Comparison of ENCODE assay signal across 11 mouse cellular contexts in genomic region chr6:34865711-34866593, GRCm38 (mm10). TPM values are rescaled to one million over a fixed set of nuclear protein-coding genes. Genes with fewer than 3 reads are reported as not detected.
DNase-seq lines count a peak whose midpoint lies in the region; ATAC-seq and TF ChIP-seq lines count a peak whose summit lies in the region.
"Had no signal": no experiment of that assay in that cellular context is flagged by ENCODE, and none has a peak within 500 bp of the region (broad histone marks: within the 10 kb centered on the region; RNA-seq: fewer than 3 reads in every experiment).

No protein-coding gene starts in this region.

- TF ChIP-seq CTCF in C2C12 (IDR thresholded peaks at IDR 0.05; ENCODE audit: control insufficient read depth, insufficient read depth, insufficient read length), result no peak
- no peak for TF ChIP-seq CTCF in lung, embryonic 14.5 days (IDR thresholded peaks at IDR 0.05; ENCODE audit: low read depth)

- H3K36me3 ChIP-seq in C2C12 (ENCODE audit: control insufficient read depth, insufficient read depth), result no peaks in the 10 kb centered on the region
- H3K36me3 ChIP-seq in embryonic facial prominence, embryonic 11.5 days (replicated peaks; ENCODE audit: control insufficient read depth, insufficient read depth, low read depth, low read length), result no peaks in the 10 kb centered on the region
- H3K36me3 ChIP-seq in lung, embryonic 14.5 days (ENCODE audit: insufficient read depth), result no peaks in the 10 kb centered on the region
- H3K36me3 ChIP-seq in forebrain, embryonic 13.5 days (ENCODE audit: poor library complexity, severe bottlenecking), result no peaks in the 10 kb centered on the region
- H3K36me3 ChIP-seq: hindbrain, embryonic 15.5 days; neural tube, embryonic 13.5 days had no signal

- H3K79me3 ChIP-seq in C2C12 (ENCODE audit: low read depth), result no peaks in the 10 kb centered on the region

- H3K9me3 ChIP-seq in embryonic facial prominence, embryonic 11.5 days (replicated peaks; ENCODE audit: control insufficient read depth, low read length), result no peaks in the 10 kb centered on the region
- no peaks in the 10 kb centered on the region for H3K9me3 ChIP-seq in lung, embryonic 14.5 days (ENCODE audit: low read depth, low read length)
- H3K9me3 ChIP-seq in forebrain, embryonic 13.5 days (replicated peaks), result no peaks in the 10 kb centered on the region
- H3K9me3 ChIP-seq: hindbrain, embryonic 15.5 days; neural tube, embryonic 13.5 days had no signal

- peak overlapping the region; percentile 46 for H3ac ChIP-seq in C2C12 (ENCODE audit: control insufficient read depth, insufficient read length, low read depth)

- no peaks in the 10 kb centered on the region for H3K79me2 ChIP-seq in C2C12 (ENCODE audit: control insufficient read depth, insufficient read depth)

- H3K4me2 ChIP-seq in embryonic facial prominence, embryonic 11.5 days (ENCODE audit: low read depth, low read length), result no peak overlapping the region
- H3K4me2 ChIP-seq in lung, embryonic 14.5 days, result no peak overlapping the region
- H3K4me2 ChIP-seq in forebrain, embryonic 13.5 days, result no peak overlapping the region
- H3K4me2 ChIP-seq: hindbrain, embryonic 15.5 days; neural tube, embryonic 13.5 days had no signal

- WGBS in embryonic facial prominence, embryonic 11.5 days, result 59% methylated on average over 7 of the region's 7 CpGs
- WGBS in lung, embryonic 14.5 days, result 39% methylated on average over 7 of the region's 7 CpGs
- 74% methylated on average over 7 of the region's 7 CpGs for WGBS in forebrain, embryonic 13.5 days

- ATAC-seq in embryonic facial prominence, embryonic 11.5 days (replicated peaks; ENCODE audit: insufficient number of reproducible peaks, low FRiP score, low TSS enrichment, low read depth), result 0 out of 2 replicates have a peak, but pooled peaks have one; percentile 31
- ATAC-seq in lung, embryonic 14.5 days (ENCODE audit: insufficient read depth), result peak; percentile 71
- ATAC-seq in forebrain, embryonic 13.5 days, result no peak

- H3K27ac ChIP-seq in embryonic facial prominence, embryonic 11.5 days (replicated peaks; ENCODE audit: low read depth, low read length), result no peak overlapping the region
- H3K27ac ChIP-seq in lung, embryonic 14.5 days (ENCODE audit: low read depth), result peak overlapping the region; percentile 66
- no peak overlapping the region for H3K27ac ChIP-seq in forebrain, embryonic 13.5 days
- H3K27ac ChIP-seq: hindbrain, embryonic 15.5 days; neural tube, embryonic 13.5 days had no signal

- no peak for DNase-seq in embryonic facial prominence, embryonic 11.5 days (ENCODE audit: low spot score)
- DNase-seq in kidney, adult 18-20 months, result peak; percentile 58
- peak; percentile 62 for DNase-seq in lung, embryonic 14.5 days
- no peak for DNase-seq in layer of hippocampus, adult 18-20 months (ENCODE audit: low spot score in 2 of 2)
- no peak for DNase-seq in retina, embryonic 14.5 days (ENCODE audit: low spot score)
- DNase-seq in MN1 (ENCODE audit: low spot score), result no peak

- H3K4me1 ChIP-seq in embryonic facial prominence, embryonic 11.5 days (ENCODE audit: control insufficient read depth, insufficient read depth, low read length), result no peaks in the 10 kb centered on the region
- peaks cover 31% of the 10 kb centered on the region for H3K4me1 ChIP-seq in lung, embryonic 14.5 days (ENCODE audit: insufficient read depth)
- H3K4me1 ChIP-seq in forebrain, embryonic 13.5 days, result no peaks in the 10 kb centered on the region
- H3K4me1 ChIP-seq: neural tube, embryonic 13.5 days had no signal

- no peak overlapping the region for H3K4me3 ChIP-seq in C2C12 (ENCODE audit: insufficient read depth, poor library complexity, severe bottlenecking)
- H3K4me3 ChIP-seq in embryonic facial prominence, embryonic 11.5 days (ENCODE audit: low read depth, low read length), result no peak overlapping the region
- H3K4me3 ChIP-seq in lung, embryonic 14.5 days (ENCODE audit: low read depth, low read length), result no peak overlapping the region
- no peak overlapping the region for H3K4me3 ChIP-seq in forebrain, embryonic 13.5 days
- H3K4me3 ChIP-seq: hindbrain, embryonic 15.5 days; neural tube, embryonic 13.5 days had no signal

- no peaks in the 10 kb centered on the region for H3K27me3 ChIP-seq in C2C12 (ENCODE audit: control insufficient read depth, insufficient read depth, insufficient read length)
- no peaks in the 10 kb centered on the region for H3K27me3 ChIP-seq in embryonic facial prominence, embryonic 11.5 days (ENCODE audit: control insufficient read depth, insufficient read depth, low read length)
- no peaks in the 10 kb centered on the region for H3K27me3 ChIP-seq in lung, embryonic 14.5 days (ENCODE audit: insufficient read depth, low read length)
- no peaks in the 10 kb centered on the region for H3K27me3 ChIP-seq in forebrain, embryonic 13.5 days
- H3K27me3 ChIP-seq: hindbrain, embryonic 15.5 days; neural tube, embryonic 13.5 days had no signal

- H3K9ac ChIP-seq in embryonic facial prominence, embryonic 11.5 days (replicated peaks; ENCODE audit: low read length), result no peak overlapping the region
- H3K9ac ChIP-seq in lung, embryonic 14.5 days, result no peak overlapping the region
- H3K9ac ChIP-seq in forebrain, embryonic 13.5 days, result no peak overlapping the region
- H3K9ac ChIP-seq: hindbrain, embryonic 15.5 days; neural tube, embryonic 13.5 days had no signal

TF ChIP-seq in C2C12, 6 proteins besides CTCF, POLR2A, EP300 and RAD21:
- TF ChIP-seq MYOD1 (IDR thresholded peaks at IDR 0.05; ENCODE audit: control insufficient read depth, insufficient read length, low read depth), result no peak
- TF ChIP-seq CEBPB (IDR thresholded peaks at IDR 0.05; ENCODE audit: low read depth), result peak; percentile 39
- peak; percentile 66 for TF ChIP-seq MAX (IDR thresholded peaks at IDR 0.05)

RNA-seq across cellular contexts. Expression of gene Tmem140, which starts 3.0 kb away (rescaled TPM):
- 1.5 TPM for polyA plus RNA-seq in C2C12 (2012; fragmentation: generic; extraction: Trizol)
- polyA plus RNA-seq in embryonic facial prominence, embryonic 11.5 days (2014; fragmentation: Nextera tagmentation; extraction: Ambion mirVana), result 1.2 and 1.5 TPM in 2 replicates
- 2.7 TPM in 2 replicates for polyA plus RNA-seq in lung, embryonic 14.5 days (2014; fragmentation: Nextera tagmentation; extraction: Ambion mirVana)
- polyA plus RNA-seq in forebrain, embryonic 13.5 days (2015; fragmentation: Nextera tagmentation; extraction: Ambion mirVana), result 1.4 and 1.7 TPM in 2 replicates
- 1 to 10 TPM; 1.6 to 2.7 TPM for total RNA-seq in layer of hippocampus, adult 18-20 months (2021)

RNA-seq across cellular contexts. Expression of gene Cyren, which starts 11.9 kb away (rescaled TPM):
- polyA plus RNA-seq in C2C12 (2012; fragmentation: generic; extraction: Trizol), result 7.9 TPM
- 10.9 and 14.2 TPM in 2 replicates for polyA plus RNA-seq in embryonic facial prominence, embryonic 11.5 days (2014; fragmentation: Nextera tagmentation; extraction: Ambion mirVana)
- polyA plus RNA-seq in lung, embryonic 14.5 days (2014; fragmentation: Nextera tagmentation; extraction: Ambion mirVana), result 15.0 and 17.6 TPM in 2 replicates
- polyA plus RNA-seq in forebrain, embryonic 13.5 days (2015; fragmentation: Nextera tagmentation; extraction: Ambion mirVana), result 12.1 and 14.6 TPM in 2 replicates
- total RNA-seq in layer of hippocampus, adult 18-20 months (2021), result 1 to 10 TPM; 4.5 to 4.8 TPM

RNA-seq across cellular contexts. Expression of gene Wdr91, which starts 44.7 kb away (rescaled TPM):
- 12.8 TPM for polyA plus RNA-seq in C2C12 (2012; fragmentation: generic; extraction: Trizol)
- 11.9 and 12.6 TPM in 2 replicates for polyA plus RNA-seq in embryonic facial prominence, embryonic 11.5 days (2014; fragmentation: Nextera tagmentation; extraction: Ambion mirVana)
- 14.7 and 16.2 TPM in 2 replicates for polyA plus RNA-seq in lung, embryonic 14.5 days (2014; fragmentation: Nextera tagmentation; extraction: Ambion mirVana)
- 9.7 and 10.7 TPM in 2 replicates for polyA plus RNA-seq in forebrain, embryonic 13.5 days (2015; fragmentation: Nextera tagmentation; extraction: Ambion mirVana)
- 10 to 100 TPM; 34.5 to 35.2 TPM for total RNA-seq in layer of hippocampus, adult 18-20 months (2021)

RNA-seq across cellular contexts. Expression of gene Stra8, which starts 54.0 kb away (rescaled TPM):
- not detected for polyA plus RNA-seq in C2C12 (2012; fragmentation: generic; extraction: Trizol)
- not detected in 2 replicates for polyA plus RNA-seq in embryonic facial prominence, embryonic 11.5 days (2014; fragmentation: Nextera tagmentation; extraction: Ambion mirVana)
- not detected in 2 replicates for polyA plus RNA-seq in lung, embryonic 14.5 days (2014; fragmentation: Nextera tagmentation; extraction: Ambion mirVana)
- polyA plus RNA-seq in forebrain, embryonic 13.5 days (2015; fragmentation: Nextera tagmentation; extraction: Ambion mirVana), result not detected in 2 replicates
- total RNA-seq in layer of hippocampus, adult 18-20 months (2021), result not detected
- polyA plus RNA-seq: brain, embryonic 14.5 days; hindbrain, embryonic 15.5 days; neural tube, embryonic 13.5 days had no signal

Comparison
In these comparisons a context has a peak if more than half of its experiments do, and no peak if none do; other contexts are left out.
1. DNase-seq: peak in kidney, adult 18-20 months (single experiment) and lung, embryonic 14.5 days (single experiment); none in embryonic facial prominence, embryonic 11.5 days (single experiment), layer of hippocampus, adult 18-20 months (0 of 2), retina, embryonic 14.5 days (single experiment) and MN1 (single experiment).